Mouse (Mus musculus): Measurements from ENCODE around the gene Olfr608. TPM values are rescaled to one million over a fixed set of nuclear protein-coding genes. Genes with fewer than 3 reads are reported as not detected.

The Olfr608 gene
- not detected for polyA plus RNA-seq (2014; fragmentation: Illumina TruSeq; extraction: RNeasy Lipid Tissue Mini Kit (QIAGEN cat#74804); ENCODE audit: low read depth, low replicate concordance)

GRCm38 (mm10) chr7:103469577-103469976 lies at the start of gene Olfr608:
Gene Olfr608, plus strand, starts transcription at chr7:103469877.

DNA sequence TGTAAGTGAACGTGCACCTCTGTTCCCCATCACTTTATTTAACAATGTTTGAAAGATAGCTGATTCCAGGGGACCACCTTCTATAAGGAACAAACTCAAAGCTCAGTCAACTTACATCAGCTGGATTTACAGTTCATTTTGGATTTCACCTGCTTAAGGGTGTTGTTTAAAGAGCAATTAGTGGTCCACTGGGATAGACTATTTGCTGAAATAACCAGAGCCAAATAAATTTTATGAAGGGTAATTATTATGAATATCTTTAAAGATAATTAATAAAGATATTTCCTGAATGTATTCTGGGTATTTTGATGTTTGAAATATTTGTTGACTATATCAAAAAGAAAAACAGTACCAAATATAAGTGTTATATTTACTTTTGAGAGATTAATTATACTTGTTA lies 24.3 kb upstream of the Olfr608 start, which contains the start of gene Olfr605:
Gene Olfr605, minus strand, starts transcription at position 101 of the 400 bp plus-strand sequence.

GRCm38 (mm10) chr7:103448746-103449145 lies 20.9 kb upstream of the Olfr608 start, which contains the start of gene Olfr606:
Gene Olfr606, plus strand, starts transcription at chr7:103449046.

GRCm38 (mm10) chr7:103497962-103498361 lies 28.3 kb downstream of the Olfr608 start, which contains the start of gene Olfr609:
Gene Olfr609, minus strand, starts transcription at chr7:103498062.

DNA sequence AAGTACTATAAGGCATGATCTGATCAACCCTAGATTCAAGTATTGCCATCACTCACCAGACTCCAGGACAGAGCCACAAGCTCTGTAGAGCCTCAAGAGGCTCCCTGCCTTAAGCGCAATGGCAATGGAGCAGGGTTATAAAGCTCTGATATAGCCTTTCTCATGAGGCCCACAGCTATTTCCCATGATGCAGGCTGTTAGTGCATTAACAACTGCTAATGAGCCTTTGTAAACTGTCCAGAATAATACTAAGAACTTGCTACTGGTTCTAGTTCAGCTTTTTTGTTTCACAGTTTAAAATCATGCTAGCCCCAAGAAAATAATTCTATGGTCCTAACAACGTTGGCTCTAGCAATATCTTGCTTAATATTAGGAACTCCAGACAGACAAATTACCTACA lies 42.3 kb downstream of the Olfr608 start, which contains the start of gene Olfr610:
Gene Olfr610, minus strand, starts transcription at position 101 of the 400 bp plus-strand sequence.

DNA sequence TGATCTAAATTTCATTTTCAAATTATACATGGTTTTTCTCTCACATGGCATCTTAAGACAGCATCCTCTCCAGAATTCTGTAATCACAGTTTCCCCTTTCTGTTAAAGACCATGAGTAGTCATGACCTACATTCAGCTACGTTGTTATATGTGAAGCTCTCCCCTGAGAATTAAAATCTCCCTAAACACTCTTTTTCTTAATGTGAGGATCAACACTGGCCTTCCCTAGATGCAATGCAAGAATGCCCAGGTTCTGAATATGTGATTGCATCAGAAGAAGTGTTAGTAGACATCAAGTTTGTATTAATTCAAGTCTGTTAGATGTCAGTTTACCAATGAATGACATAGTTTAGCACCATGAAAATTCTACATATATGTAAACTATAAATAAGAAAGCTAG lies 51.1 kb downstream of the Olfr608 start, which contains the start of gene Olfr611:
Gene Olfr611, minus strand, starts transcription at position 101 of the 400 bp plus-strand sequence.

Other genes starting within 250 kb of the Olfr608 start
- gene Usp17ld, start 217.4 kb upstream of the Olfr608 start, polyA plus RNA-seq (2014; fragmentation: Illumina TruSeq; extraction: RNeasy Lipid Tissue Mini Kit (QIAGEN cat#74804); ENCODE audit: low read depth, low replicate concordance), result not detected
- not detected for gene Olfr596, start 164.2 kb upstream of the Olfr608 start, polyA plus RNA-seq (2014; fragmentation: Illumina TruSeq; extraction: RNeasy Lipid Tissue Mini Kit (QIAGEN cat#74804); ENCODE audit: low read depth, low replicate concordance)
- not detected for gene Olfr597, start 153.6 kb upstream of the Olfr608 start, polyA plus RNA-seq (2014; fragmentation: Illumina TruSeq; extraction: RNeasy Lipid Tissue Mini Kit (QIAGEN cat#74804); ENCODE audit: low read depth, low replicate concordance)
- gene Olfr598, start 146.3 kb upstream of the Olfr608 start, polyA plus RNA-seq (2014; fragmentation: Illumina TruSeq; extraction: RNeasy Lipid Tissue Mini Kit (QIAGEN cat#74804); ENCODE audit: low read depth, low replicate concordance), result not detected
- not detected for gene Olfr599, start 134.0 kb upstream of the Olfr608 start, polyA plus RNA-seq (2014; fragmentation: Illumina TruSeq; extraction: RNeasy Lipid Tissue Mini Kit (QIAGEN cat#74804); ENCODE audit: low read depth, low replicate concordance)
- not detected for gene Olfr600, start 120.2 kb upstream of the Olfr608 start, polyA plus RNA-seq (2014; fragmentation: Illumina TruSeq; extraction: RNeasy Lipid Tissue Mini Kit (QIAGEN cat#74804); ENCODE audit: low read depth, low replicate concordance)
- not detected for gene Olfr601, start 107.2 kb upstream of the Olfr608 start, polyA plus RNA-seq (2014; fragmentation: Illumina TruSeq; extraction: RNeasy Lipid Tissue Mini Kit (QIAGEN cat#74804); ENCODE audit: low read depth, low replicate concordance)
- gene Olfr603, start 83.7 kb upstream of the Olfr608 start, polyA plus RNA-seq (2014; fragmentation: Illumina TruSeq; extraction: RNeasy Lipid Tissue Mini Kit (QIAGEN cat#74804); ENCODE audit: low read depth, low replicate concordance), result not detected
- not detected for gene Usp17lc, start 54.8 kb upstream of the Olfr608 start, polyA plus RNA-seq (2014; fragmentation: Illumina TruSeq; extraction: RNeasy Lipid Tissue Mini Kit (QIAGEN cat#74804); ENCODE audit: low read depth, low replicate concordance)
- not detected for gene Olfr605, start 24.4 kb upstream of the Olfr608 start, polyA plus RNA-seq (2014; fragmentation: Illumina TruSeq; extraction: RNeasy Lipid Tissue Mini Kit (QIAGEN cat#74804); ENCODE audit: low read depth, low replicate concordance)
- gene Olfr606, start 20.8 kb upstream of the Olfr608 start, polyA plus RNA-seq (2014; fragmentation: Illumina TruSeq; extraction: RNeasy Lipid Tissue Mini Kit (QIAGEN cat#74804); ENCODE audit: low read depth, low replicate concordance), result not detected
- not detected for gene Olfr607, start 5.7 kb upstream of the Olfr608 start, polyA plus RNA-seq (2014; fragmentation: Illumina TruSeq; extraction: RNeasy Lipid Tissue Mini Kit (QIAGEN cat#74804); ENCODE audit: low read depth, low replicate concordance)
- gene Olfr609, start 28.2 kb downstream of the Olfr608 start, polyA plus RNA-seq (2014; fragmentation: Illumina TruSeq; extraction: RNeasy Lipid Tissue Mini Kit (QIAGEN cat#74804); ENCODE audit: low read depth, low replicate concordance), result not detected
- gene Olfr610, start 42.2 kb downstream of the Olfr608 start, polyA plus RNA-seq (2014; fragmentation: Illumina TruSeq; extraction: RNeasy Lipid Tissue Mini Kit (QIAGEN cat#74804); ENCODE audit: low read depth, low replicate concordance), result not detected
- gene Olfr611, start 51.0 kb downstream of the Olfr608 start, polyA plus RNA-seq (2014; fragmentation: Illumina TruSeq; extraction: RNeasy Lipid Tissue Mini Kit (QIAGEN cat#74804); ENCODE audit: low read depth, low replicate concordance), result not detected
- gene Olfr612, start 72.8 kb downstream of the Olfr608 start, polyA plus RNA-seq (2014; fragmentation: Illumina TruSeq; extraction: RNeasy Lipid Tissue Mini Kit (QIAGEN cat#74804); ENCODE audit: low read depth, low replicate concordance), result not detected
- not detected for gene Olfr613, start 78.2 kb downstream of the Olfr608 start, polyA plus RNA-seq (2014; fragmentation: Illumina TruSeq; extraction: RNeasy Lipid Tissue Mini Kit (QIAGEN cat#74804); ENCODE audit: low read depth, low replicate concordance)
- not detected for gene Olfr615, start 86.2 kb downstream of the Olfr608 start, polyA plus RNA-seq (2014; fragmentation: Illumina TruSeq; extraction: RNeasy Lipid Tissue Mini Kit (QIAGEN cat#74804); ENCODE audit: low read depth, low replicate concordance)
- gene Olfr616, start 99.3 kb downstream of the Olfr608 start, polyA plus RNA-seq (2014; fragmentation: Illumina TruSeq; extraction: RNeasy Lipid Tissue Mini Kit (QIAGEN cat#74804); ENCODE audit: low read depth, low replicate concordance), result 0.38 TPM
- gene Olfr617, start 103.2 kb downstream of the Olfr608 start, polyA plus RNA-seq (2014; fragmentation: Illumina TruSeq; extraction: RNeasy Lipid Tissue Mini Kit (QIAGEN cat#74804); ENCODE audit: low read depth, low replicate concordance), result not detected
- not detected for gene Olfr618, start 120.2 kb downstream of the Olfr608 start, polyA plus RNA-seq (2014; fragmentation: Illumina TruSeq; extraction: RNeasy Lipid Tissue Mini Kit (QIAGEN cat#74804); ENCODE audit: low read depth, low replicate concordance)
- gene Olfr619, start 130.7 kb downstream of the Olfr608 start, polyA plus RNA-seq (2014; fragmentation: Illumina TruSeq; extraction: RNeasy Lipid Tissue Mini Kit (QIAGEN cat#74804); ENCODE audit: low read depth, low replicate concordance), result not detected
- not detected for gene Olfr620, start 142.7 kb downstream of the Olfr608 start, polyA plus RNA-seq (2014; fragmentation: Illumina TruSeq; extraction: RNeasy Lipid Tissue Mini Kit (QIAGEN cat#74804); ENCODE audit: low read depth, low replicate concordance)
- gene Olfr622, start 172.8 kb downstream of the Olfr608 start, polyA plus RNA-seq (2014; fragmentation: Illumina TruSeq; extraction: RNeasy Lipid Tissue Mini Kit (QIAGEN cat#74804); ENCODE audit: low read depth, low replicate concordance), result not detected
- not detected for gene Olfr623, start 193.8 kb downstream of the Olfr608 start, polyA plus RNA-seq (2014; fragmentation: Illumina TruSeq; extraction: RNeasy Lipid Tissue Mini Kit (QIAGEN cat#74804); ENCODE audit: low read depth, low replicate concordance)
- gene Olfr624, start 201.3 kb downstream of the Olfr608 start, polyA plus RNA-seq (2014; fragmentation: Illumina TruSeq; extraction: RNeasy Lipid Tissue Mini Kit (QIAGEN cat#74804); ENCODE audit: low read depth, low replicate concordance), result 0.06 TPM
- gene Olfr625-ps1, start 212.8 kb downstream of the Olfr608 start, polyA plus RNA-seq (2014; fragmentation: Illumina TruSeq; extraction: RNeasy Lipid Tissue Mini Kit (QIAGEN cat#74804); ENCODE audit: low read depth, low replicate concordance), result not detected
- not detected for gene Olfr243, start 244.8 kb downstream of the Olfr608 start, polyA plus RNA-seq (2014; fragmentation: Illumina TruSeq; extraction: RNeasy Lipid Tissue Mini Kit (QIAGEN cat#74804); ENCODE audit: low read depth, low replicate concordance)